Mouse (Mus musculus) limb, embryonic 13.5 days (tissue): ENCODE measurements at regions not wholly inside any gene's neighbourhood (a gene's known extent, or its start where the extent isn't known, plus 50 kb on each side); places are given as distances from the start of the nearest gene placed in this dataset.

ENCODE experiments used
- ATAC-seq: fragments of 200-750 bp; cut with Nextera tagmentation; 2 replicates; pipeline ENCODE4 v1.8.0; 2017; ENCODE audit warnings: low read depth, moderate number of reproducible peaks, moderate TSS enrichment; ENCODE audit not compliant: low FRiP score
- H3K27ac ChIP-seq: fragments of 300-500 bp; sonication (generic); 2 replicates; pipeline ENCODE4 v1.5.1; 2015; ENCODE audit warnings: inconsistent platforms, mild to moderate bottlenecking, moderate library complexity
- H3K27me3 ChIP-seq: fragments of 300-500 bp; sonication (generic); 2 replicates; pipeline ENCODE4 v1.6.1; 2015; ENCODE audit warnings: mild to moderate bottlenecking, inconsistent platforms
- H3K36me3 ChIP-seq: fragments of 300-500 bp; sonication (generic); 2 replicates; pipeline ENCODE4 v1.6.1; 2015; ENCODE audit warnings: inconsistent platforms, mild to moderate bottlenecking, moderate library complexity
- H3K4me1 ChIP-seq: fragments of 300-500 bp; sonication (generic); 2 replicates; pipeline ENCODE4 v1.6.1; 2015; ENCODE audit warnings: inconsistent platforms
- H3K4me2 ChIP-seq: fragments of 300-500 bp; sonication (generic); replicated peaks from 2 replicates; pipeline ENCODE4 v1.6.1; 2015; ENCODE audit warnings: inconsistent platforms, mild to moderate bottlenecking, moderate library complexity
- H3K4me3 ChIP-seq: fragments of 300-500 bp; sonication (generic); 2 replicates; pipeline ENCODE4 v1.5.1; 2015; ENCODE audit warnings: moderate library complexity, mild to moderate bottlenecking, inconsistent platforms
- H3K9ac ChIP-seq: fragments of 300-500 bp; sonication (generic); 2 replicates; pipeline ENCODE4 v1.6.1; 2015; ENCODE audit warnings: mild to moderate bottlenecking, inconsistent platforms
- H3K9me3 ChIP-seq: fragments of 300-500 bp; sonication (generic); 2 replicates; pipeline ENCODE4 v1.6.1; 2016; ENCODE audit warnings: inconsistent platforms
- WGBS: fragments of 180-500 bp; shearing (Covaris S2); methylation state at CpG from one replicate; pipeline ENCODE4 v1.1.7; 2015; 5-methylcytosine and 5-hydroxymethylcytosine counted together

DNA sequence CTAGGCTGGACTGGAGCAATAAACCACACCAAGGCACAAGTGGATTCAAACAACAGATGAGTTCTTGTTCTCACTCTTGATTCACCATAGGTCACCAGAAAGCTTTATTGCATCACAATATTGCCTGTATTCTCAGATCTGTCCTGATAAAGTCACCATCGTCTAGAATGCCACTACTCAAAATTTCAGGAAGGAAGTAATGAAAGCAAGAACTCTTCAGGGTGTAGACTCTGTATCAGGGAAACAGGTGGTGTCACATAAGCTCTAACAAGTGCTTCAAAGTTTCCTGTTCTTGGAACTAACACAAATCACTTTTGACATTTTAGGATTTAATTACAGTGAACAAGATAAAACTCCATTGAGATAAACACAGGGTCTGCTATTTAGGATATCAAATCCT lies 52.2 kb upstream of the Tars start:
- Histone ChIP-seq H3K36me3 (no peaks in the 10 kb centered on the region), H3K4me2 (no peak overlapping the region), H3K27me3 (0 out of 2 replicates have a peak, but pooled peaks cover 12% of the 10 kb centered on the region), H3K9ac (no peak overlapping the region), H3K4me1 (peaks cover 25% of the 10 kb centered on the region), H3K27ac (no peak overlapping the region), H3K9me3 (no peaks in the 10 kb centered on the region), H3K4me3 (no peak overlapping the region)
- WGBS, result 50% methylated on average over 1 of the region's 1 CpGs
- ATAC-seq, result no peak
